Mouse (Mus musculus): ENCODE measurements at regions not wholly inside any gene's neighbourhood (a gene's known extent, or its start where the extent isn't known, plus 50 kb on each side); places are given as distances from the start of the nearest gene placed in this dataset.

- TF ChIP-seq CTCF (IDR thresholded peaks at IDR 0.05; ENCODE audit: borderline replicate concordance, extremely low read depth, insufficient read depth, insufficient read length) (no peak), POLR2A (IDR thresholded peaks at IDR 0.05; ENCODE audit: borderline replicate concordance, extremely low read depth, insufficient read depth, insufficient read length, poor library complexity, severe bottlenecking) (no peak)
Measured at GRCm38 (mm10) chrX:11631186-11631913, 303.7 kb downstream of the H2al1j start.
